Mouse (Mus musculus): ENCODE measurements at regions not wholly inside any gene's neighbourhood (a gene's known extent, or its start where the extent isn't known, plus 50 kb on each side); places are given as distances from the start of the nearest gene placed in this dataset.
"Not testable (repeated sequence)": the region's sequence is repeated elsewhere in the genome, so short reads cannot be mapped to it uniquely, and the experiment has no call there.

DNA sequence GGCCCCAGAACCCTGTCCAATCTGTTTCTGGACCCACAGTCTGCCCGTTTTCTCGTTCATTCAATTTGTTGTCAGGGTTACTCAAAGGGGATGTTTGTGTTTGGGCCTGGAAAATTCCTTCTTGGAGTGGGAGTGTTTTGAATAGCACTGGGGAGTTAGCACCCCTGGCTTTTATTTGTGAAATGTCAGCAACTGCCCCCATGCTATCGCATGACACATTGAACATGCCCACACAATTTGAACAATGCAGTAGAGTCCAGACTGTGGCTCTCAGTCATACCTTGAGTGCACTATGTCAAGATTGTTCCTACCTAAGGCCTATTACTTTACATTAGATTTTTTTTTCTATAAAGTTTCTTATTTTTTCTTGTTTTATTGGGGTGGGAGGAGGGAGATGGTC is 195.2 kb upstream of the Ccdc54 start:
- no peaks in the 10 kb centered on the region for H3K27me3 ChIP-seq (replicated peaks)
- no peaks in the 10 kb centered on the region for H3K9me3 ChIP-seq
- H3K4me3 ChIP-seq (replicated peaks) = no peak overlapping the region
- no peaks in the 10 kb centered on the region for H3K36me3 ChIP-seq
- H3K27ac ChIP-seq = no peak overlapping the region
- no peak for ATAC-seq
- no peak overlapping the region for H3K4me2 ChIP-seq (replicated peaks)
- H3K9ac ChIP-seq = no peak overlapping the region
- no peaks in the 10 kb centered on the region for H3K4me1 ChIP-seq (replicated peaks)
- 67% methylated on average over 3 of the region's 3 CpGs for WGBS

- Histone ChIP-seq H3K9me3 (no peaks in the 10 kb centered on the region), H3K4me1 (replicated peaks) (no peaks in the 10 kb centered on the region), H3K9ac (no peak overlapping the region), H3K4me2 (replicated peaks) (no peak overlapping the region), H3K36me3 (no peaks in the 10 kb centered on the region), H3K4me3 (replicated peaks) (no peak overlapping the region), H3K27me3 (replicated peaks) (no peaks in the 10 kb centered on the region), H3K27ac (no peak overlapping the region)
- whole genome bisulfite sequencing = 53% methylated on average over 1 of the region's 1 CpGs
- ATAC-seq = no peak
Observed at GRCm38 (mm10) chr16:50785384-50785783, 194.4 kb upstream of the Ccdc54 start.

- Histone ChIP-seq H3K27ac (no peak overlapping the region), H3K36me3 (no peaks in the 10 kb centered on the region), H3K4me1 (replicated peaks) (no peaks in the 10 kb centered on the region), H3K9me3 (no peaks in the 10 kb centered on the region), H3K4me3 (replicated peaks) (no peak overlapping the region), H3K27me3 (replicated peaks) (no peaks in the 10 kb centered on the region), H3K4me2 (replicated peaks) (no peak overlapping the region), H3K9ac (no peak overlapping the region)
- 67% methylated on average over 3 of the region's 3 CpGs for WGBS
- ATAC-seq = no peak
Observed at GRCm38 (mm10) chr16:50784651-50785228, 193.8 kb upstream of the Ccdc54 start.

DNA sequence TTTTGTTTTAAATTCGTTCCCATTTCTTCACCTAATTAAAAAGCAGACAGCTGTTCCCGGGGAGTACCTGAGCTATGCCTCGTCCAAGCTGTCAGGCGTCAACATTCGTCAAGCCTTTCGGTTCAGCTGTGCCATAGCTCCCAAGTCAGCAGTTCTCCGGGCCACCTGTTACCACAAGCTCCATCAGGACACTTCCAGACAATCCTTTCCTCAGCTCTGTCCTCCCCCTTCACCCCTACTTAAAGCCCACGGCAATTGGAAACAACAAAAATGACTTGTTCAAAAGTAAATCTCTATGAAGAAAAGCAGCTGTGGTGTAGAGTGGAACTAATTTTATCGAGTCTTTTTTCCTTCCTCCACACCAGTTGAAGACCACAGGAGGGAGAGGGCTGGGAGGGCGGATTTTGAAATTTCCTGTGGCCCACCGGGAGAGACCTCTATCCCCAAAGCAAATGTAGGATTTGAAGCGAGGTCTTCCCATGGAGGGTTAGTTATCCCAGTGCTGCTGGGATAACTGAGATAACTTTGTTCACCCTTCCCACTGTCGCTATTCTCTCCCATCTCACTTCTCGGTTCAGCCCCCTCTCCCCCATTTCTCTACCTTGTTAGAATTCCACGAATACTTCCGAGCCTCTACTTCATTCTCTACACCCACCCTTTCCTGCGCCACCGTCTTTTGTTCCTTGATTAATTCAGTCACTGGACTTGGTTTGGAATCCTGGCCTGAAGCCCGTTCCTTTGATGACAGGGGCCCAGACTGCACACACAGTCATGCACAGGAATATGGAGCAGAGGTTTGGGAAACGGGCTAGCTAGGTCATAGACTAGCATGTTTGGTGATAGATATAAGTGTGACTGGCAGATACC is 193.1 kb upstream of the Ccdc54 start:
- no peak for ATAC-seq
- WGBS = 56% methylated on average over 20 of the region's 20 CpGs
- Histone ChIP-seq H3K4me3 (replicated peaks) (no peak overlapping the region), H3K4me1 (replicated peaks) (no peaks in the 10 kb centered on the region), H3K9ac (no peak overlapping the region), H3K4me2 (replicated peaks) (no peak overlapping the region), H3K9me3 (no peaks in the 10 kb centered on the region), H3K27ac (no peak overlapping the region), H3K27me3 (replicated peaks) (no peaks in the 10 kb centered on the region), H3K36me3 (no peaks in the 10 kb centered on the region)

DNA sequence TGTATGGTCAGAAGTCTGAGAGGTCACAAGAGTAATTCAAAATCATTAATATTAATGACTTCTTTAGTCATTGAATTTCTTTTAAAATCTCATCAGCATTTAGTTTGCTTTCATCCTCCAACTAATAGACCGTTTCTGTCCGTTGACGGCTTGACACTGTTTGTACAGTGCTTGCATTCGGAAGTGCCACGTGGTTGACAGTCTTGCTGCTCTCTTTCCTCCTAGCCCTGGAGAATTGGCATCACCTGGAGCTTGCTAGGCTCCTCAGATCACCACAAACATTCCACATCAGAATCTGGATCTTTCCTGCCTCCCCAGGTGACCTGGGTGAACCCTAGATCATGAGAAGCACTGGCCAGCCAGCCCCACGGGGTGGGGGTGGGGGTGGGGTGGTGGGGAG is 192.3 kb upstream of the Ccdc54 start:
- H3K9ac ChIP-seq = no peak overlapping the region
- H3K36me3 ChIP-seq = no peaks in the 10 kb centered on the region
- H3K4me3 ChIP-seq (replicated peaks) = no peak overlapping the region
- ATAC-seq = no peak
- H3K9me3 ChIP-seq = no peaks in the 10 kb centered on the region
- no peak overlapping the region for H3K27ac ChIP-seq
- no peaks in the 10 kb centered on the region for H3K27me3 ChIP-seq (replicated peaks)
- H3K4me2 ChIP-seq (replicated peaks) = no peak overlapping the region
- WGBS = 54% methylated on average over 6 of the region's 6 CpGs
- no peaks in the 10 kb centered on the region for H3K4me1 ChIP-seq (replicated peaks)

- Histone ChIP-seq H3K4me2 (replicated peaks) (peak overlapping the region; percentile 17; the same call in 1 of the 2 replicates), H3K9ac (no peak overlapping the region), H3K9me3 (no peaks in the 10 kb centered on the region), H3K27ac (no peak overlapping the region), H3K36me3 (no peaks in the 10 kb centered on the region), H3K27me3 (replicated peaks) (no peaks in the 10 kb centered on the region), H3K4me3 (replicated peaks) (no peak overlapping the region), H3K4me1 (replicated peaks) (no peaks in the 10 kb centered on the region)
- WGBS = 17% methylated on average over 6 of the region's 6 CpGs
- ATAC-seq = no peak
Observed at GRCm38 (mm10) chr16:50779030-50779784, 188.3 kb upstream of the Ccdc54 start.

DNA sequence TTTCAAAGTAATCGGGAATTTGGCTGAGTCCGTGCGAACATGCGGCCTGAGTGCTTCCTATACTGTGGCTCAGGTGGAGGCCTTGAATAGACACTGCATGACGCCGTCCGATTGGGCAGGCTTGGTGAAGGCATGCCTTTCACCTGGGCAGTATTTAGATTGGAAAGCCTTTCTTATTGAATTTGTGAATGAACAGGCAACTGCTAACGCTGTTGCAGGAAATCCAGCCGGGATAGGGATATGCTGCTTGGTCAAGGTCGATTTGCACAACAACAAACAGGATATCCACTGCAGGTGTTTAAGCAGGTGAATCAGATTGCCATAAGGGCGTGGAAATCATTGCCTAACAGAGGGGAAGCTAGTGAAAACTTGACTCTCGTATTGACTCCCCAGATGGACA is 183.7 kb upstream of the Ccdc54 start:
- not testable (repeated sequence) for H3K4me3 ChIP-seq (replicated peaks); H3K4me2 ChIP-seq (replicated peaks); H3K36me3 ChIP-seq; H3K9me3 ChIP-seq; ATAC-seq; H3K4me1 ChIP-seq (replicated peaks); H3K27me3 ChIP-seq (replicated peaks); H3K27ac ChIP-seq; H3K9ac ChIP-seq
- WGBS = 93% methylated on average over 12 of the region's 12 CpGs

- Histone ChIP-seq H3K4me1 (replicated peaks) (no peaks in the 10 kb centered on the region), H3K9ac (no peak overlapping the region), H3K4me2 (replicated peaks) (no peak overlapping the region), H3K36me3 (no peaks in the 10 kb centered on the region), H3K9me3 (no peaks in the 10 kb centered on the region), H3K27ac (no peak overlapping the region), H3K4me3 (replicated peaks) (no peak overlapping the region), H3K27me3 (replicated peaks) (no peaks in the 10 kb centered on the region)
- 78% methylated on average over 11 of the region's 11 CpGs for WGBS
- ATAC-seq = no peak
Observed at GRCm38 (mm10) chr16:50766055-50766770, 175.3 kb upstream of the Ccdc54 start.

DNA sequence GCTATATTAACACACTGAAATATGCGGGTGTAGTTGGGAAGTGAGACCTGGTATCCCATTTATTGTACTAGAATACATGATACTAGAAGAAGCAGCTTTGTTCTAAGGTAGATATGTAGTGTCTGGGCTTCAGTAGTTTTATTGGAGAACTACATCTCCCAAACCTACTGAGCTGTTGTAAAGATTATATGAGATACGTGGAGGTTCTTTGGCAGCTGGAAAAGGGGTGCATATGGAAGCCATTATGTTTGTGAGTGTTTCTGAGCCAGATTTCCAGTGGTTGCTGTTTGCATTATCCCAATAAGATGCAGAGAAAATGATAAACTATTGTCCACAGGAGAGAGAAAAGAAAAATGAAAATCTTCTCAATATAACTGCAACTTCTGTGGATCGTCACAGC is 171.1 kb upstream of the Ccdc54 start:
- Histone ChIP-seq H3K4me1 (replicated peaks) (no peaks in the 10 kb centered on the region), H3K36me3 (no peaks in the 10 kb centered on the region), H3K27ac (no peak overlapping the region), H3K9ac (no peak overlapping the region), H3K27me3 (replicated peaks) (no peaks in the 10 kb centered on the region), H3K9me3 (no peaks in the 10 kb centered on the region), H3K4me2 (replicated peaks) (no peak overlapping the region), H3K4me3 (replicated peaks) (no peak overlapping the region)
- no peak for ATAC-seq
- 64% methylated on average over 3 of the region's 3 CpGs for WGBS

DNA sequence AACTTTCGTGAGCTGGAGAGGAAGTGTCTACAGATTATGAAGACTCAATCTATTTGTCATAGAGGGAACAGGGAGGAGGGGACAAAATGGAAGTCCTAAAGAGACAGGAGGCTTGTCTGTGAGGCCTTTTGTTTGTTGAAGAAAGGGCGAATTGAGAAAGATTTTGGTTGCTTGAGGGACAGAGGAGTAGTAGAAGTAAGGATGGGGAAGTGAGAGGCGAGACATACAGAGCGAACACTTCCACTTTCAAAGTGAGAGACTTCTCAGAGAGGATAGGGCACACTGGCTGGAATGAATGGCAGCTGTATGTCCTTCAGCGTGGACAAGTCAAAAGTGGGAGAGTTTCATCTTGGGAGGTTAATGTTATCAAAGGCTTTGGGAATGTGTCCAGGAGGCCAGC is 169.0 kb upstream of the Ccdc54 start:
- Histone ChIP-seq H3K4me1 (replicated peaks) (no peaks in the 10 kb centered on the region), H3K4me2 (replicated peaks) (no peak overlapping the region), H3K36me3 (no peaks in the 10 kb centered on the region), H3K27me3 (replicated peaks) (no peaks in the 10 kb centered on the region), H3K9me3 (no peaks in the 10 kb centered on the region), H3K4me3 (replicated peaks) (no peak overlapping the region), H3K9ac (no peak overlapping the region), H3K27ac (no peak overlapping the region)
- no peak for ATAC-seq
- whole genome bisulfite sequencing = 86% methylated on average over 5 of the region's 5 CpGs

DNA sequence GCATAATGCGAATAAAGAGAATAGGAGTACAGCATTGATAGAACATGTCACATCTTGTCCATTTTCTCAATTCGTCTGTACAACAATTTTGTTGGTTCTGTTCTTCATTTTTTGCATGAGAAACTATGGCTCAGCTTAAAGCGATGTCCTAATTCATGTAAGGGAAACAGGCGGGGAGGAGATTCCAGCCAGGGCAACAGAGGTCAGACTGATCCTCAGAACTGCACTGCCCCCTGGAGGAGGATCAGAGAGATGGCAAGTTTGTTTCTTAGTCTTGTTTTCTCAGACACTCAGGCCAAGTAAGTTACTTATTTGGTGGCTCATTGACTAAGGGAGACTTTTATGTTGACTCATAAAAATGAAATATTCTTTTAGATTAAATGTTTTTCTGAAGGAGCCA is 165.7 kb upstream of the Ccdc54 start:
- H3K4me3 ChIP-seq (replicated peaks) = no peak overlapping the region
- no peak overlapping the region for H3K9ac ChIP-seq
- H3K27me3 ChIP-seq (replicated peaks) = no peaks in the 10 kb centered on the region
- H3K27ac ChIP-seq = no peak overlapping the region
- H3K4me1 ChIP-seq (replicated peaks) = peaks cover 8% of the 10 kb centered on the region; the same call in 1 of the 2 replicates
- no peak overlapping the region for H3K4me2 ChIP-seq (replicated peaks)
- no peaks in the 10 kb centered on the region for H3K36me3 ChIP-seq
- ATAC-seq = no peak
- no peaks in the 10 kb centered on the region for H3K9me3 ChIP-seq
- WGBS = 60% methylated on average over 4 of the region's 4 CpGs
